Mouse (Mus musculus) testis, postnatal 14 days (tissue): ENCODE measurements around the gene Tcf19.

Experiments
- DNase-seq: peaks from one replicate; pipeline ENCODE4 v3.0.0; 2021; ENCODE audit warnings: low spot score

Gene Tcf19

GRCm38 (mm10) chr17:35516652-35517500, at the start of gene Tcf19, which contains the start of gene Cchcr1:
Tcf19 (minus strand) TSS chr17:35516824.
Cchcr1 (plus strand) TSS chr17:35517100.
- peak; percentile 98 for DNase-seq

DNA sequence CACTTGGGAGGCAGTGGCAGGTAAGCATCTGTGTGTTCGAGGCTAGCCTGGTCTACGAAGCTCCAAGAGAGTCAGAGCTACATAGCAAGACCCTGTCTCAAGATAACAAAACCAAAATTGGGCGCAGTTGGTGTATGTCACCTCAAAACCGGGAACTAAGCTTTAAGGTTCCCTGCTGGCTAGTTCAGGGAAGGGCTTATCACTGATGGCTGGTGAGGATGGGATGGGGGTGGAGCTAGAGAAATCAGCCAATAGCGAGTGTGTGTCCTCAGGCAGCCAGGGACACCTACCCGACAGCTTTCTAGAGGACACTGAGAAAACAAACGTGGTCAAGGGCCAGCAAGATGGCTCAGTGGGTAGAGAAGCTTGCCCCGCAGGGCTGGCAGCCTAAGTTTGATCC, 41.6 kb upstream of the Tcf19 start:
- DNase-seq: no peak

DNA sequence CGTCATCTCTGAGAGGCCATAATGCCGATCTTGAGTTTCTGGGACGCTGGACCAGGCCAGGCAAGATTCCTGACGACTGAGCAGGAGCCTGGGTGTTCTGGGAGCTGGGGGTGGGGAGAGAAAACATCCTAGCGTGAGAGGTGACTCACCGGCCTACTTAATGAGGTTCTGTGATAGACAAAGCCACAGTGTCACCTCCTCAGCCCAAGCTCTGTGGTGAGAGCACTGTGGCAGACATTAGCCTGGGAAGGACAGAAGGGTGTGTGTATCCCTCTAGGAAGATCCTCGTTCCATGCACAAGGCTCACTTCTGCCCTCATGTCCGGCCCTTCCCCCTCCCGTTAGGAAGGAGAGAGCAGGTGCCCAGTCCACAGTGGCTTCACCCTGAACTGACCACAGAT, 40.7 kb upstream of the Tcf19 start:
- DNase-seq: no peak

DNA sequence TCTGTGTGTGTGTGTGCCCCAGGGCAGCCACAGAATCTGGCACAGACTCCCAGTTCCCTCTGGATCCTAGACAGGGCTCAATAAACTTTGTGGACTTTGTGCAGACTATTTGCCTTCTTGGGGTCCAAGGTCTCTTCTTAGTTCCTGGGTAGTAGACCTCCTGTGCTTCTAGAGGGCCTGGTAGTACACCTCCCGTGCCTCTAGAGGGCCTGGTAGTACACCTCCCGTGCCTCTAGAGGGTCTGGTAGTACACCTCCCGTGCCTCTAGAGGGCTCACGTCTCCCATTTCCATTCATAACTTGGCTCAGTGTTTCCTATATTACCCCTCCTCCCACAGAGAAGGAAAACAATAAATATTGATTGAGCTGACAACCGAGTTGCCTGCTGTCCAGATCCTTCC, 40.2 kb upstream of the Tcf19 start:
- peak; percentile 56 for DNase-seq

DNA sequence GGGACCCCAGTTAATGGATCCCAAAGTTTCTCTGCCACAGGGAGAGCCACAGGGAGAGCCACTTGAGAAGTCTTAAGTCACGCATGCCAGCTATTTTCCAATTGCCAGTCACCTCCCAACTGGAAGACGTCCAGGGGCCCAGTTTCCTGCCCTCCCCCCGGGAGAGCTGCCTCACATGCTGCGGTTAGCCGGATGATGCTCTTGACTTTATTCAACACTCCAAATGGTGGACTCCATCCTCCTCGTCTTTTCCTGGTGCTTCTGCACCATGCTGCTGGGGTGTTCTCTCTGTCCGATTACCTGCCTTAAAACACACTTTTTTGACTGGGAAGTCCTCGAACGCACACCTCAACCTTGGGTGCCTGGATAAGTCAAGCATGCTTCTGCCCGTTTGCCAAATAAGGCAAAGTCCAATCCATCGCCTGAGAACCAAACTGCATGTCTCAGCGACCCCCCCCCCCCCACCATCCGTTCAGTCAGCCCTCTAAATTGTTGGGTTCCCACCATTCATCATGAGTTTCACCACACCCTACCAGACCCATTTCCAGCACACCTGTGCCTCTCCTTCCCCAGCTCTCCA, 39.7 kb upstream of the Tcf19 start:
- no peak for DNase-seq

- no peak for DNase-seq
Observed at GRCm38 (mm10) chr17:35554761-35555397, 38.3 kb upstream of the Tcf19 start.

GRCm38 (mm10) chr17:35554321-35554720, 37.7 kb upstream of the Tcf19 start:
- DNase-seq: no peak

GRCm38 (mm10) chr17:35551881-35552414, 35.3 kb upstream of the Tcf19 start, which contains the start of gene Cdsn:
Cdsn (plus strand) TSS chr17:35552128.
- DNase-seq: no peak

DNA sequence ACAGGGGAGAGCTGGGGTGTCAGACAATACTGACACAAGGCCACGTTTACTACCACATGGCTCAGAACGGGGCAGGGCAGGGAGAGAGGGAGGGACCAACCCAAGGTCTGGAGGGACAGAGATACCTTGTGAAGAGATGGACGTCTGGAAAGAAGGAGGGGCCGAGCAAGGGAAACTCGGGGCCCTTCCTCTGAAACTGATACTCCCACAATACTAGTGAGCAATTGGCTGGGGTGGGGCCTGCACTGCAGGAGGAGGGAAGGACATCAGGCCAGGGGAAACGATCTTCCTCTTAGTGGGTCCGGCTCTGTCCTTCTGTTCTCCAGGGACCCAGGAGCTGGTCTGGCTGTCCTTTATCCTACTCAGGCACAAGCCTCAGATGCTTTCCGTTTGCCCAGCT, 34.2 kb upstream of the Tcf19 start:
- DNase-seq: no peak

- no peak for DNase-seq
Observed at GRCm38 (mm10) chr17:35550143-35550494, 33.5 kb upstream of the Tcf19 start.

- DNase-seq: peak; percentile 89
Observed at GRCm38 (mm10) chr17:35549437-35550142, 33.0 kb upstream of the Tcf19 start.

- DNase-seq: no peak
Observed at GRCm38 (mm10) chr17:35548636-35549035, 32.0 kb upstream of the Tcf19 start.

GRCm38 (mm10) chr17:35547465-35547864, 30.8 kb upstream of the Tcf19 start:
- no peak for DNase-seq

GRCm38 (mm10) chr17:35544680-35545079, 28.1 kb upstream of the Tcf19 start:
- no peak for DNase-seq

- no peak for DNase-seq
Observed at GRCm38 (mm10) chr17:35544001-35544400, 27.4 kb upstream of the Tcf19 start.

DNA sequence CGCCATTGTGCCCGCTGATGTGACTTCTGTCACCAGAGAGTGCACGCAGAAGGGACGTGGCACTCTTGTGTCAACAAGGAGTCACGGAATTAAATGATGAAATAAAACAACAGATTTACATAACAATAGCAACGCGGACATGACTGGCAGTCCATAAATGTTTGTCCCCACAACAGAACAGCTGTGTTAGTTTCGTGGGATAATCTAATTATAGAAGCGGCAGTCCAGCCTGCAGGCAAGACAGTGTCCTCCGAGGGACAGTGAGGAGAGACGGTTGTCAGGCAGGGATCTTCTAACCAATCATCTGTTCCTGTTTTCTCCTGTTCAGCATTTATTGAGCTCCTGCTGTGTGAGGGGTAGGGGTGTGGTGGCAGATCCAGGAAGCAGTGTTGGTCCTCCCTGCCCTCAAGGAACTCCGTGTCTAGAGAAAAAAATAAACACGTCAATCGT, 26.8 kb upstream of the Tcf19 start:
- DNase-seq: no peak

DNA sequence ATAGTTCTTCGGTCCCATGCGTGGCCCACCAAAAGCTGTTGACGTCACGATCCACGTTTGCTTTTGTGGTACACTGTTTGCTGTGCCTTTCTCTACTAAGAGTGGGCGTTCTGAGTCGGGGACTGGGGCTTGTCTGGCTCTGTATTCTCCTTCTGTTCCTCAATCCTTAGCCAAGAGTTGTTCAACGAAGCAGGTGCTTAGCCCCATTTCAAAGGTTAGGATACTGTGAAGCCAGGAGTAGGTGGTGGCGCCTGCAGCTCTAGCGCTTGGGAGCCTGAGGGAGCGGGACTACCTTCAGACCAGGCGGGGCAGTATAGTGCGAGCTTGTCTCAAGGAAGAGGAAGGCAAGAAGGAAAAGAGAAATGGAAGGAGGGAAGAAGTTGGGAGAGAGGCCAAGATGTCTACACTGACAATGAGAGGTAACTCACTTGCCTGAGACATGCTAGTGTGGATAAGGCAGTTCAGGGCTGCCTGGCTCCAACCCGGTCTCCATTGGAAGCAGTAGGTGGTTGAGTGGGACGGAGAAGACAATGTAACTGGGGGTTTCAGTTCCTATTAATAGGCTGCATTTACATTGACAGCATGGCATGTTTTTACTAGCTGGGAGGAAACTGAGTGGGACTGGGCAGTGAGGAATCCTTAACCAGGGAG, 26.3 kb upstream of the Tcf19 start:
- DNase-seq: no peak

GRCm38 (mm10) chr17:35539540-35539939, 22.9 kb upstream of the Tcf19 start:
- no peak for DNase-seq

DNA sequence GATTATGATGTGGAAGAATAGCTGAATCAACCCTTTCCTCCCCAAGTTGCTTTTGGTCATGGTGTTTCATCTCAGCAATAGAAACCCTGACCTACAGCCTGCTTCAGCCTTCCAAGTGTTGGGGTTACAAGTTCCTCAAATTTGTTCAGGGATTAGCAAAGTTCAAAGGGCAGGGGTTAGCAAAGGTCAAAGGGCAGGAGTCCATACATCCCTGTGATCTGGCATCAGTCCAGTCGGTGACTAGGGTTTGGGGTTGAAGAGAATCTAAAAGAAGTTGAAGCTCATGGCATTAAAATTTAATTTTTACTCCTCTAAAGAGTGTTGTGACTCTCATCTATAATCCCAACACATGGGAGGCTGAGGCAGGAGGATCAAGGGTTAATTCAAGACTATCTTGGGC, 21.9 kb upstream of the Tcf19 start:
- no peak for DNase-seq

GRCm38 (mm10) chr17:35537421-35537820, 20.8 kb upstream of the Tcf19 start:
- no peak for DNase-seq

- peak; percentile 59 for DNase-seq
Observed at GRCm38 (mm10) chr17:35534343-35534742, 17.7 kb upstream of the Tcf19 start.

GRCm38 (mm10) chr17:35532901-35533300, 16.3 kb upstream of the Tcf19 start, which contains the start of gene Psors1c2:
Psors1c2 (plus strand) TSS chr17:35533201.
- no peak for DNase-seq
